ENCODE assay signal across 7 mouse cellular contexts in genomic region chr6:107529911-107530431, GRCm38 (mm10). TPM values are rescaled to one million over a fixed set of nuclear protein-coding genes. Genes with fewer than 3 reads are reported as not detected.
DNase-seq lines count a peak whose midpoint lies in the region; ATAC-seq and TF ChIP-seq lines count a peak whose summit lies in the region.

No protein-coding gene starts in this region.

- peaks cover 8% of the 10 kb centered on the region; the same call in 1 of the 2 replicates for H3K27me3 ChIP-seq in embryonic facial prominence, embryonic 14.5 days (replicated peaks; ENCODE audit: control insufficient read depth, insufficient read depth, low read length)
- no peaks in the 10 kb centered on the region for H3K27me3 ChIP-seq in hindbrain, embryonic 11.5 days (ENCODE audit: control insufficient read depth, insufficient read depth, low read length)
- no peaks in the 10 kb centered on the region for H3K27me3 ChIP-seq in myocyte (ENCODE audit: control insufficient read depth, insufficient read depth, insufficient read length)

- peak; percentile 12 for TF ChIP-seq POLR2A in myocyte (IDR thresholded peaks at IDR 0.05; ENCODE audit: insufficient read length, low read depth)

- H3K27ac ChIP-seq in embryonic facial prominence, embryonic 14.5 days (replicated peaks; ENCODE audit: low read depth, low read length) = peak overlapping the region; percentile 65
- H3K27ac ChIP-seq in hindbrain, embryonic 11.5 days (ENCODE audit: low read depth, low read length) = peak overlapping the region; percentile 89

- H3K9me3 ChIP-seq in embryonic facial prominence, embryonic 14.5 days (ENCODE audit: control insufficient read depth, low read length) = no peaks in the 10 kb centered on the region
- no peaks in the 10 kb centered on the region for H3K9me3 ChIP-seq in hindbrain, embryonic 11.5 days (ENCODE audit: control insufficient read depth, low read length)

- peak overlapping the region; percentile 59 for H3K4me3 ChIP-seq in embryonic facial prominence, embryonic 14.5 days (ENCODE audit: low read depth, low read length)
- peak overlapping the region; percentile 83 for H3K4me3 ChIP-seq in hindbrain, embryonic 11.5 days (ENCODE audit: low read depth, low read length)
- peak overlapping the region; percentile 44 for H3K4me3 ChIP-seq in myocyte

- peak; percentile 69 for ATAC-seq in embryonic facial prominence, embryonic 14.5 days (ENCODE audit: low read depth)
- peak; percentile 67 for ATAC-seq in hindbrain, embryonic 11.5 days (ENCODE audit: low FRiP score)

- H3K79me2 ChIP-seq in myocyte (ENCODE audit: control insufficient read depth, insufficient read depth) = peaks cover 23% of the 10 kb centered on the region

- WGBS in embryonic facial prominence, embryonic 14.5 days = 1% methylated on average over 30 of the region's 34 CpGs
- WGBS in hindbrain, embryonic 11.5 days = under 1% methylated on average over 32 of the region's 34 CpGs

- no peaks in the 10 kb centered on the region for H3K36me3 ChIP-seq in embryonic facial prominence, embryonic 14.5 days (ENCODE audit: control insufficient read depth, insufficient read depth, low read length)
- no peaks in the 10 kb centered on the region for H3K36me3 ChIP-seq in hindbrain, embryonic 11.5 days (ENCODE audit: control insufficient read depth, insufficient read depth, low read length)
- H3K36me3 ChIP-seq in myocyte (ENCODE audit: control insufficient read depth, insufficient read depth) = no peaks in the 10 kb centered on the region

- no peaks in the 10 kb centered on the region for H3K4me1 ChIP-seq in embryonic facial prominence, embryonic 14.5 days (ENCODE audit: control insufficient read depth, insufficient read depth, low read length)
- H3K4me1 ChIP-seq in hindbrain, embryonic 11.5 days (replicated peaks; ENCODE audit: control insufficient read depth, insufficient read depth, low read length) = no peaks in the 10 kb centered on the region; the same call in 1 of the 2 replicates

- peak overlapping the region; percentile 79 for H3ac ChIP-seq in myocyte (ENCODE audit: control insufficient read depth, insufficient read length)

- DNase-seq in Muller cell, postnatal 12 days (ENCODE audit: inconsistent ontology term) = peak; percentile 42
- DNase-seq in adrenal gland, postnatal 14 days = peak; percentile 38
- peak; percentile 54 for DNase-seq in embryonic facial prominence, embryonic 14.5 days (ENCODE audit: low spot score)
- DNase-seq in hindbrain, embryonic 11.5 days (ENCODE audit: low spot score) = no peak
- peak; percentile 55 to 56 for DNase-seq in left cerebral cortex, adult 8-10 months (ENCODE audit: low spot score in 2 of 2)
- peak; percentile 18 to 59 for DNase-seq in urinary bladder, postnatal 4 days (ENCODE audit: low spot score in 2 of 2)

- peak overlapping the region; percentile 65 for H3K9ac ChIP-seq in embryonic facial prominence, embryonic 14.5 days (ENCODE audit: low read depth, low read length)
- H3K9ac ChIP-seq in hindbrain, embryonic 11.5 days (ENCODE audit: low read depth, low read length) = peak overlapping the region; percentile 98

- peak overlapping the region; percentile 92 for H3K4me2 ChIP-seq in embryonic facial prominence, embryonic 14.5 days (ENCODE audit: low read depth, low read length)
- H3K4me2 ChIP-seq in hindbrain, embryonic 11.5 days (replicated peaks; ENCODE audit: low read depth, low read length) = peak overlapping the region; percentile 56
- H3K4me2 ChIP-seq in myocyte (ENCODE audit: low read depth) = peak overlapping the region; percentile 60

TF ChIP-seq in myocyte, 11 proteins besides CTCF, POLR2A, EP300 and RAD21:
- no peak for TF ChIP-seq CEBPB (IDR thresholded peaks at IDR 0.05; ENCODE audit: insufficient read depth, poor library complexity, severe bottlenecking)
- TF ChIP-seq E2F4 (IDR thresholded peaks at IDR 0.05; ENCODE audit: insufficient read depth) = no peak
- no peak for TF ChIP-seq POLR2AphosphoS2 (IDR thresholded peaks at IDR 0.05; ENCODE audit: insufficient read length, low read depth)
- peak in 1 of 3 experiments; percentile 35 for TF ChIP-seq MYOG (IDR thresholded peaks at IDR 0.05; ENCODE audit: control insufficient read depth in 1 of 3, insufficient read depth in 1 of 3, insufficient read length in 2 of 3, low read depth in 2 of 3)
- TF ChIP-seq MYOD1 (IDR thresholded peaks at IDR 0.05; ENCODE audit: control insufficient read depth in 1 of 3, insufficient read length in 2 of 3, low read depth in 2 of 3) = peak in 1 of 3 experiments; percentile 32

RNA-seq across cellular contexts. Expression of gene Lrrn1, which starts 0.4 kb away (rescaled TPM):
- 28.8 and 29.1 TPM in 2 replicates for total RNA-seq in adrenal gland, postnatal 14 days (2021)
- polyA plus RNA-seq in embryonic facial prominence, embryonic 14.5 days (2014; fragmentation: Nextera tagmentation; extraction: Ambion mirVana) = 71.5 and 77.5 TPM in 2 replicates
- 170 and 181 TPM in 2 replicates for polyA plus RNA-seq in hindbrain, embryonic 11.5 days (2014; fragmentation: Nextera tagmentation; extraction: Ambion mirVana)
- total RNA-seq in left cerebral cortex, adult 8-10 months (2022) = 10 to 100 TPM; 48.4 to 54.1 (median 50.3) TPM
- 42.7 TPM for polyA plus RNA-seq in myocyte (2012; fragmentation: generic; extraction: Trizol)
